Mouse (Mus musculus) embryonic facial prominence, embryonic 14.5 days (tissue): ENCODE results near the gene Gucy2c. TPM values are rescaled to one million over a fixed set of nuclear protein-coding genes. Genes with fewer than 3 reads are reported as not detected.
"Not testable (repeated sequence)": the region's sequence is repeated elsewhere in the genome, so short reads cannot be mapped to it uniquely, and the experiment has no call there.

Experiments used
- ATAC-seq: fragments of 200-750 bp; cut with Nextera tagmentation; 2 replicates; pipeline ENCODE4 v1.8.0; 2017; ENCODE audit warnings: low read depth, moderate number of reproducible peaks, moderate TSS enrichment
- DNase-seq: peaks from one replicate; pipeline ENCODE4 v3.0.0-alpha.2; 2015; ENCODE audit warnings: low spot score
- H3K27ac ChIP-seq: fragments of 300-500 bp; sonication (generic); replicated peaks from 2 replicates; pipeline ENCODE4 v1.5.1; 2014; ENCODE audit warnings: low read depth, mild to moderate bottlenecking, low read length, moderate library complexity
- H3K27me3 ChIP-seq: fragments of 300-500 bp; sonication (generic); replicated peaks from 2 replicates; pipeline ENCODE4 v1.6.1; 2014; ENCODE audit warnings: low read length; ENCODE audit not compliant: control insufficient read depth, insufficient read depth
- H3K36me3 ChIP-seq: fragments of 300-500 bp; sonication (generic); 2 replicates; pipeline ENCODE4 v1.6.1; 2014; ENCODE audit warnings: low read length, mixed read lengths; ENCODE audit not compliant: control insufficient read depth, insufficient read depth
- H3K4me1 ChIP-seq: fragments of 300-500 bp; sonication (generic); 2 replicates; pipeline ENCODE4 v1.6.1; 2014; ENCODE audit warnings: antibody characterized with exemption, low read length; ENCODE audit not compliant: control insufficient read depth, insufficient read depth
- H3K4me2 ChIP-seq: fragments of 300-500 bp; sonication (generic); 2 replicates; pipeline ENCODE4 v1.6.1; 2014; ENCODE audit warnings: low read depth, mild to moderate bottlenecking, low read length, moderate library complexity, mixed read lengths
- H3K4me3 ChIP-seq: fragments of 300-500 bp; sonication (generic); 2 replicates; pipeline ENCODE4 v1.5.1; 2014; ENCODE audit warnings: low read depth, mild to moderate bottlenecking, low read length
- H3K9ac ChIP-seq: fragments of 300-500 bp; sonication (generic); 2 replicates; pipeline ENCODE4 v1.6.1; 2014; ENCODE audit warnings: low read depth, mild to moderate bottlenecking, low read length, moderate library complexity, mixed read lengths
- H3K9me3 ChIP-seq: fragments of 300-500 bp; sonication (generic); 2 replicates; pipeline ENCODE4 v1.6.1; 2016; ENCODE audit warnings: low read length; ENCODE audit not compliant: control insufficient read depth
- WGBS: fragments of 180-500 bp; shearing (Covaris S2); extraction: QIAGEN DNeasy Blood & Tissue Kit; methylation state at CpG from one replicate; pipeline ENCODE4 v1.1.7; 2014; 5-methylcytosine and 5-hydroxymethylcytosine counted together
- polyA plus RNA-seq: library from polyadenylated mRNA; unstranded; fragments of >200 nt; fragmentation: Nextera tagmentation; extraction: Ambion mirVana; gene quantifications from 2 replicates; pipeline ENCODE4 v1.2.1, GENCODE M21; 2014

The Gucy2c gene
- polyA plus RNA-seq, 1 experiment from 2014 or later: 0.15 TPM

- WGBS: 77% methylated on average over 3 of the region's 3 CpGs
- not testable (repeated sequence) for ATAC-seq
- H3K4me1 ChIP-seq: peaks cover 10% of the 10 kb centered on the region
Measured at GRCm38 (mm10) chr6:136797874-136798693, 16.5 kb upstream of the Gucy2c start.

DNA sequence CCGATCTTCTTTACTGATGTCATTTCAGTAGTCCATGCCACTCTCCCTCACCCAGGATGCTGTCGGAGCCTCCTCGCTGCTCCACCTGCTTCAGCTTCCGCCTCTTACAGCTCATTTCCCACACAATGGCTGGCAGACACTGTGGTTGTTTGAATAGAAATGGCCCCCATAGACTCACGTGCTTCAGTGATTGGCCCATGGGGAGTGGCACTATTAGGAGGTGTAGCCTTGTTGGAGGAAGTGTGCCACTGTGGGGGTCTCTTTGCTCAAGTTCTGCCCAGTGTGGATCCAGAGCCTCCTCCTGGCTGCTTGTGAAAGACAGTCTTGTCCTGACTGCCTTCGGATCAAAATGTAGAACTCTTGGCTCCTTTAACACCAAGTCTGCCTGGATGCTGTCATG is 14.3 kb upstream of the Gucy2c start:
- no peak for ATAC-seq
- peaks cover 9% of the 10 kb centered on the region for H3K4me1 ChIP-seq
- H3K9me3 ChIP-seq: no peaks in the 10 kb centered on the region
- DNase-seq: no peak
- H3K27ac ChIP-seq: no peak overlapping the region
- 60% methylated on average over 6 of the region's 6 CpGs for WGBS
- no peak overlapping the region for H3K9ac ChIP-seq
- peaks cover 14% of the 10 kb centered on the region; the same call in 1 of the 2 replicates for H3K27me3 ChIP-seq
- no peaks in the 10 kb centered on the region for H3K36me3 ChIP-seq
- H3K4me2 ChIP-seq: no peak overlapping the region
- no peak overlapping the region for H3K4me3 ChIP-seq

More at GRCm38 (mm10) chr6:136797874-136798693, 16.5 kb upstream of the Gucy2c start:
- not testable (repeated sequence) for H3K27me3 ChIP-seq, H3K4me3 ChIP-seq, DNase-seq, H3K36me3 ChIP-seq, H3K9me3 ChIP-seq, H3K4me2 ChIP-seq, H3K9ac ChIP-seq, H3K27ac ChIP-seq

GRCm38 (mm10) chr6:136795110-136795509 is 13.5 kb upstream of the Gucy2c start:
- no peak overlapping the region for H3K9ac ChIP-seq
- ATAC-seq (no peak), DNase-seq (no peak)
- no peaks in the 10 kb centered on the region for H3K9me3 ChIP-seq
- H3K27ac ChIP-seq: no peak overlapping the region
- 39% methylated on average over 1 of the region's 1 CpGs for WGBS
- H3K4me2 ChIP-seq: no peak overlapping the region
- peaks cover 9% of the 10 kb centered on the region for H3K4me1 ChIP-seq
- no peaks in the 10 kb centered on the region for H3K36me3 ChIP-seq
- peaks cover 14% of the 10 kb centered on the region; the same call in 1 of the 2 replicates for H3K27me3 ChIP-seq
- H3K4me3 ChIP-seq: no peak overlapping the region

GRCm38 (mm10) chr6:136793831-136794525 is 12.4 kb upstream of the Gucy2c start:
- Histone ChIP-seq H3K4me1 (peaks cover 9% of the 10 kb centered on the region), H3K4me3 (peak overlapping the region; percentile 39), H3K9ac (peak overlapping the region; percentile 64), H3K27me3 (peaks cover 14% of the 10 kb centered on the region; the same call in 1 of the 2 replicates), H3K9me3 (no peaks in the 10 kb centered on the region), H3K27ac (no peak overlapping the region), H3K4me2 (peak overlapping the region; percentile 86), H3K36me3 (no peaks in the 10 kb centered on the region)
- WGBS: under 1% methylated on average over 23 of the region's 24 CpGs
- ATAC-seq (0 out of 2 replicates have a peak, but pooled peaks have one; percentile 15), DNase-seq (no peak)

- Histone ChIP-seq H3K9ac (peak overlapping the region; percentile 64), H3K27me3 (peaks cover 14% of the 10 kb centered on the region; the same call in 1 of the 2 replicates), H3K4me1 (peaks cover 9% of the 10 kb centered on the region), H3K4me2 (peak overlapping the region; percentile 86), H3K4me3 (peak overlapping the region; percentile 39), H3K9me3 (no peaks in the 10 kb centered on the region), H3K27ac (no peak overlapping the region), H3K36me3 (no peaks in the 10 kb centered on the region)
- no peak for ATAC-seq
- DNase-seq: no peak
- 24% methylated on average over 16 of the region's 16 CpGs for WGBS
Measured at GRCm38 (mm10) chr6:136792884-136793758, 11.6 kb upstream of the Gucy2c start.

DNA sequence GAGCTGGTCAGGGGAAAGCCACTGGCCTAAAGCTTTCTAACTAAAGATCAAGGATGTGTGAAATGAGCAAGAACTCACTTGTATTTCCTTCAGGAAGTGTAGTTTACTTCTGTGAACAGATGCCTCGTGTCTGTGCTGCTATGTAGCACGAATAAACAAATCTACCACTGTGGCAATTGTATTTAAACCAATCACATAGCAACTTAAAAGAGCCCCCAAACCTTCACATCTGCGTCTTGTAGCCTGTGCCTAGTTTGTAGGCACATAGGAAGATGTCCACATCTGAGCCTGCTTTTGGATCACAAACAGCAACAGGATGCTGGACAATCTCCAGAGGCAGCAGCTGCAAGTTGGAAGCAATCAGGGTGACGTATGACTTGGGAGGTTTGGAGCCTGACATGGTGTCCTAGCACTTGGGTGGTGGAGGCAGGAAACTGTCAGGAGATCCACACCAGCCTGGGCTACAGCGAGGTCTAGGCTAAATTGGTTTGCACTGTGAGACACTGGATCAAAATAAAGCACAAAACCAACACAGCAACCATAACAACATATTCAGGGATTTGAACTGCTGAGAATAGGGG is 7.9 kb upstream of the Gucy2c start:
- Histone ChIP-seq H3K4me2 (no peak overlapping the region), H3K27me3 (peaks cover 11% of the 10 kb centered on the region; the same call in 1 of the 2 replicates), H3K36me3 (no peaks in the 10 kb centered on the region), H3K27ac (no peak overlapping the region), H3K4me3 (no peak overlapping the region), H3K9me3 (no peaks in the 10 kb centered on the region), H3K4me1 (peaks cover 9% of the 10 kb centered on the region), H3K9ac (no peak overlapping the region)
- ATAC-seq (no peak), DNase-seq (no peak)
- 55% methylated on average over 5 of the region's 5 CpGs for WGBS

GRCm38 (mm10) chr6:136782761-136783160 is 1.2 kb upstream of the Gucy2c start:
- H3K4me2 ChIP-seq: no peak overlapping the region
- H3K9me3 ChIP-seq: no peaks in the 10 kb centered on the region
- no peak overlapping the region for H3K9ac ChIP-seq
- H3K27me3 ChIP-seq: no peaks in the 10 kb centered on the region
- H3K27ac ChIP-seq: no peak overlapping the region
- DNase-seq (no peak), ATAC-seq (no peak)
- no peak overlapping the region for H3K4me3 ChIP-seq
- no peaks in the 10 kb centered on the region for H3K36me3 ChIP-seq
- WGBS: 73% methylated on average over 9 of the region's 9 CpGs
- no peaks in the 10 kb centered on the region for H3K4me1 ChIP-seq

DNA sequence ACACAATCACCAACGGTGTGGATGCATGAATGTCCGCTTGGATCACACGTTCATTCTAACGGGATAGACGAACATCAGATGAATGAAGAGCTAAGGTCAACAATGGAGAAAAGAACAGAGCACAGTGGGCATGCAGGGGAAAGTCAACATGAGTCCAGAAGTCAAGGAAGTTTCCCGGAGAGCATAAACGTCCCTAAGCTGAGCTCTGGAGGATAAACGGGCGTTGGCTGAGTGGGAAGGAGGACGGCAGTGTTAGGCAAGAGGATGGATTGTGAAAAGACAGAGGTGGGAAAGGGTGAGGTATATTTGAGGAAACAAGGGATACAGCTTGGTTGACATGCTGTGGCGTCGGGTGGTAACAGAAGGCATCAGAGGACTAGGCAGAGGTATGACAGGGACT is 581 bp upstream of the Gucy2c start:
- no peak for ATAC-seq
- no peak overlapping the region for H3K27ac ChIP-seq
- no peaks in the 10 kb centered on the region for H3K4me1 ChIP-seq
- 85% methylated on average over 12 of the region's 12 CpGs for WGBS
- no peaks in the 10 kb centered on the region for H3K27me3 ChIP-seq
- no peak overlapping the region for H3K4me3 ChIP-seq
- H3K4me2 ChIP-seq: no peak overlapping the region
- H3K36me3 ChIP-seq: no peaks in the 10 kb centered on the region
- H3K9me3 ChIP-seq: no peaks in the 10 kb centered on the region
- DNase-seq: no peak
- H3K9ac ChIP-seq: no peak overlapping the region
